Mouse (Mus musculus) G1E (cell line): Measurements from ENCODE around the gene Vps11. TPM values are rescaled to one million over a fixed set of nuclear protein-coding genes. Genes with fewer than 3 reads are reported as not detected.

Source experiments
- ATAC-seq: 2 replicates; pipeline ENCODE4 v1.8.0; 2016; ENCODE audit warnings: mild to moderate bottlenecking; ENCODE audit not compliant: insufficient number of reproducible peaks, poor library complexity, low FRiP score, severe bottlenecking; ENCODE audit errors: extremely low read depth
- DNase-seq: peaks from one replicate; pipeline ENCODE4 v3.0.0; 2012; ENCODE audit warnings: low spot score
- H3K27me3 ChIP-seq: 2 replicates; pipeline ENCODE4 v1.6.1; 2012; ENCODE audit warnings: mild to moderate bottlenecking, low read length, inconsistent platforms; ENCODE audit not compliant: insufficient read depth
- H3K36me3 ChIP-seq: replicated peaks from 2 replicates; pipeline ENCODE3; 2012; ENCODE audit warnings: mild to moderate bottlenecking, inconsistent platforms
- H3K4me1 ChIP-seq: 2 replicates; pipeline ENCODE4 v1.6.1; 2012; ENCODE audit warnings: low read depth, low read length, inconsistent platforms, mixed read lengths; ENCODE audit not compliant: insufficient read depth
- H3K4me3 ChIP-seq: 2 replicates; pipeline ENCODE4 v1.5.1; 2012; ENCODE audit warnings: low read depth, mild to moderate bottlenecking, inconsistent platforms, low read length, moderate library complexity, mixed read lengths
- H3K9me3 ChIP-seq: replicated peaks from 2 replicates; pipeline ENCODE4 v1.6.1; 2012; ENCODE audit warnings: inconsistent platforms
- CTCF ChIP-seq: IDR thresholded peaks from 2 replicates; pipeline ENCODE4 v1.5.1; 2012; ENCODE audit warnings: low read depth, low read length, inconsistent platforms, mixed read lengths
- GATA1 ChIP-seq: IDR thresholded peaks from 2 replicates; pipeline ENCODE4 v1.6.1; 2012; ENCODE audit warnings: borderline replicate concordance, low read length, inconsistent platforms, mixed read lengths
- GATA2 ChIP-seq: IDR thresholded peaks from 2 replicates; pipeline ENCODE4 v1.6.1; 2012; ENCODE audit warnings: low read depth, low read length, inconsistent platforms, borderline replicate concordance
- POLR2AphosphoS5 ChIP-seq: IDR thresholded peaks from 2 replicates; pipeline ENCODE4 v1.6.1; 2012; ENCODE audit warnings: low read depth, low read length, inconsistent platforms; ENCODE audit not compliant: insufficient replicate concordance
- TAL1 ChIP-seq: conservative IDR thresholded peaks from 2 replicates; pipeline ENCODE4 v1.6.1; 2012; ENCODE audit warnings: low read depth, low read length, inconsistent platforms, mixed read lengths
- polyA plus RNA-seq: library from polyadenylated mRNA; stranded (reverse); fragments of >175 nt; gene quantifications from 2 replicates; pipeline ENCODE4 v1.2.3, GENCODE M21; 2012
- total RNA-seq, 2 experiments: library from RNA; stranded (forward) in 1 of 2; stranded (reverse) in 1 of 2; fragments of 200-1000 nt in 1 of 2; fragments of >200 nt in 1 of 2; fragmentation: Nextera tagmentation in 1 of 2; gene quantifications; 2 replicates each; pipeline ENCODE4 v1.2.3; 2014 to 2017

Vps11 gene
- total and polyA plus RNA-seq, 3 experiments: 7.7 to 27.0 (median 15.7) TPM

DNA sequence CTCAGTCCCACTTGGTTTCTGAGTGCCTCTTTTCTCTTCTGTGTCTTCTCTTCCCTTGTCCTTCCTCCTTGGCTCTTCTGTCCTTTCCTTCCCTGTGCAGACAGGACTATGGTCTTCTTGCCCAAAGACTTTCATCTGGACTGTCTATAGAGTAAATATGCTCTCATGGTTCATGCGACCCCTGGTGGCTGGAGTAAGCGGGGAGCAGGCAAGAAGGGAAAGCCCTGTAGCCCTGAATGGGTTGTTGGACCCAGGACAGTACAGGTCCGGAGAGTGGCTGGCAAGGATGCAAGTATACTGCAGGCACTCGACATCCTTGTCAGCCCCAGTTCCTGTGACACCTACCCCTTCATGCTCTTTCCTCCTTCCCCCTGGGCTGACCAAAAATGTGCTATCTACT, 30.0 kb upstream of the Vps11 start:
- ATAC-seq (no peak), DNase-seq (peak; percentile 29)
- Histone ChIP-seq H3K4me1 (peaks cover 14% of the 10 kb centered on the region), H3K27me3 (no peaks in the 10 kb centered on the region), H3K36me3 (peaks cover 63% of the 10 kb centered on the region), H3K9me3 (no peaks in the 10 kb centered on the region), H3K4me3 (no peak overlapping the region)
- TF ChIP-seq GATA2 (no peak), CTCF (peak; percentile 79)

DNA sequence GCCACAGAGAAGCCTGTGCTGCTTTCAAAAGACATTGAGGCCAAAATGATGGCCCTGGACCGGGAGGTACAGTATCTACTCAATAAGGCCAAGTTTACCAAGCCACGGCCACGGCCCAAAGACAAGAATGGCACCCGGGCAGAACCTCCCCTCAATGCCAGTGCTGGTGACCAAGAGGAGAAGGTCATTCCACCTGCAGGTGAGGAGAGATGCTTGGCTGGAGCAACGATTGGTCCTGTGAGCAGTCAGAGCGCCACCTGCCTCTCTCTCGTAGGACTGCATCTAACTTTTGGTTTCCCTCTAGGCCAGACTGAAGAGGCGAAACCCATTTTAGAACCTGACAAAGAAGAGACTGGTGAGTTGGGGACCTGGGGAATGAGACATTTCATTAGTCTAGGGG, 27.8 kb upstream of the Vps11 start:
- DNase-seq (no peak), ATAC-seq (no peak)
- Histone ChIP-seq H3K4me3 (no peak overlapping the region), H3K27me3 (no peaks in the 10 kb centered on the region), H3K4me1 (peaks cover 8% of the 10 kb centered on the region; the same call in 1 of the 2 replicates), H3K9me3 (no peaks in the 10 kb centered on the region), H3K36me3 (peaks cover 85% of the 10 kb centered on the region)
- TF ChIP-seq TAL1 (no peak), CTCF (peak; percentile 69)

DNA sequence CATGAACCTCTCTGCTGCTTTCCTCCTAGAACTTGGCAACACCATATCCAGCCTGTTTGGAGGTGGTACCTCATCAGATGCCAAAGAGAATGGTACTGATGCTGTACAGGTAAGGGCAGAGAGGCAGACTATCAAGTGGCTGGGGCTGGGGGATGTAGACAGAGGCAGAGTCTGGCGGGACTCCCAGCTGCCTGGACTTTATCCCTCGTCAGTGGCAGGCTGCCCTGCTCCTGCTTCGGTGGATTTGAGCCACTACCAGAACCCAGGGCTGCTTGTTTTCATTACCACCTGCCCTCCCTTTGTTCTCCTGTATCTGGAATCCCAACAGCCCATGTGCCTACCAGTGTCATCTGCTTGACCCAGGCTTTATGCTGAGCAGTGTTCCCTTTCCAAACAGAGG, 25.8 kb upstream of the Vps11 start:
- H3K4me3 ChIP-seq: no peak overlapping the region
- TF ChIP-seq CTCF (no peak), GATA2 (no peak), POLR2AphosphoS5 (no peak), GATA1 (no peak), TAL1 (no peak)
- DNase-seq (no peak), ATAC-seq (no peak)
- H3K27me3 ChIP-seq: no peaks in the 10 kb centered on the region
- H3K9me3 ChIP-seq: no peaks in the 10 kb centered on the region
- peaks cover 11% of the 10 kb centered on the region; the same call in 1 of the 2 replicates for H3K4me1 ChIP-seq
- peaks cover 98% of the 10 kb centered on the region for H3K36me3 ChIP-seq

DNA sequence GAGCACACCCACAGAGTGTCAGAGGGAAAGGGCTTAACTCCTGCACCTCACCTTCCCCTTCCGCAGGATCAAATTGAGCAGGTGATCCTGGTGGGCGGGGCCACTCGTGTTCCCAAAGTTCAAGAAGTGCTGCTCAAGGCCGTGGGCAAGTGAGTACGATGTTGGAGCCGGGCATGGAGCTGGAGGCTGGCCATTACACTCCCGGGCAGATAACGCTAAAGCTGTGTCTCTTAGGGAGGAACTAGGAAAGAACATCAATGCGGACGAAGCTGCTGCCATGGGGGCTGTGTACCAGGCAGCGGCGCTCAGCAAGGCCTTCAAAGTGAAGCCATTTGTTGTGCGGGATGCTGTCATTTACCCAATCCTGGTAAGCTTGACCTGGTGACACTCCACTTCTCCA, 23.1 kb upstream of the Vps11 start:
- Histone ChIP-seq H3K36me3 (peaks cover 94% of the 10 kb centered on the region), H3K4me1 (peaks cover 28% of the 10 kb centered on the region), H3K4me3 (no peak overlapping the region), H3K27me3 (no peaks in the 10 kb centered on the region), H3K9me3 (no peaks in the 10 kb centered on the region)
- TF ChIP-seq GATA1 (no peak), CTCF (no peak), POLR2AphosphoS5 (no peak), TAL1 (no peak), GATA2 (no peak)
- DNase-seq: no peak
- ATAC-seq: no peak

DNA sequence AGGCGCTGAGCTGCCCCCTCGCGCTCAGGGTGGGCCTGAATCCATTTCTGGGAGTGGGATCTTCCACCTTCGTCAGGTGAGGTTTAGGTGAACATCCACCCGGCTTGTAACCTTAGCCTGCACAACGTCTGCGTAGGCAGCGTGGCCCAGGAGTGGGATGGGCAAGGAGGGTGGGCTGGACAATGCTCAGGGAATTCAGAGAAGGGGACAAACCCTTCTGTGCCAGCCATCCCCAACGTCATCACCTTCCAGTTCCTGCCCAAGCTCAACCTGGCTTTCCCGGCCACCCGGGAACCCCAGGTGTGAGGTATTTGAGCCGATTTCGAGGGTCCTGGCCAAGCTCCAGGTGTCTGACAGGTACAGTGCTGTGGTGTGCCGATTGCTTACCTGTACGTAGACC, 18.4 kb upstream of the Vps11 start:
- DNase-seq (no peak), ATAC-seq (no peak)
- Histone ChIP-seq H3K4me1 (peaks cover 35% of the 10 kb centered on the region), H3K27me3 (no peaks in the 10 kb centered on the region), H3K4me3 (peak overlapping the region; percentile 82), H3K9me3 (no peaks in the 10 kb centered on the region), H3K36me3 (peaks cover 58% of the 10 kb centered on the region)
- TF ChIP-seq GATA1: no peak
- no peak for TF ChIP-seq TAL1
- no peak for TF ChIP-seq POLR2AphosphoS5
- no peak for TF ChIP-seq GATA2
- no peak for TF ChIP-seq CTCF

DNA sequence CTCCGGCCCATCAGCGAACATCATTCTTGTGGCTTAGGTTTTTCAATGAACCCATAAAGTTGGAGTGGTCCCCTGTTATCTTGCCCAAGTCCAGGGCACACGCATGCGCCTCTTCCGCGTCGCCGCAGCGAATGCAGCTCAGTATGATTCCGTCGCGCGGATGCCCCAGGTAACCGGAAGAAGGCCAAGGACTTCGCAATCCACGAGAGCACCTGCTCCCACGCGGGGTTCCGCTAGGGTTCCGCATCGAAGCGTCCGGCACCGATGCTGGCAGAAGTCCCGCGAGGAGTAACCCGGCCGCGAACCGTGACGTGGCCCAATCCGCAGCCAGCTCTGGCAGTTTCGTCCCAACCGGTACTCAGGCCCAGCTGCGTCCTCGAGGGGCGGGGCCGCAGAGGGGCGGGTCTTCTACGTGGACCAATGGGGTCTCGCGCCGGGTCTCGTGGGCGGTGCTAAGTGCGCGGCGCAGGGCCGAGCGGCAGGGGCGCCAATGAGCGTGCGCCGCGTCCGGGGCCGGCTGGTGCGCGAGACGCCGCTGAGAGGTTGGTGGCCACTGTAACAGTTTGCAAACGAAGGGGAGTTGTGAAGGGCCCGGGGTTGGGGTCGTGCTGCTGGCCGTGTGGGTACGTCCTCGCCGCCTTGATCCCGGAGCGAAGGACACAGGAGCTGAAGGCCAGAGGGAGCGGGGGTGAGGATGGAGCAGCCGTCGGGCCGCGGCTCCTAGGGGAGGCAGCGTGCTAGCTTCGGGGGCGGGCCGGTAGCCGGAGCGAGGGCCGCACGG, 17.8 kb upstream of the Vps11 start, which contains the start of gene Hyou1:
Gene Hyou1, plus strand, starts transcription at position 437 of the 781 bp plus-strand sequence.
- Histone ChIP-seq H3K4me3 (peak within 1 kb of the TSS; percentile 82), H3K9me3 (no peaks in the 10 kb centered on the region), H3K4me1 (peaks cover 35% of the 10 kb centered on the region), H3K36me3 (peaks cover 51% of the 10 kb centered on the region), H3K27me3 (no peaks in the 10 kb centered on the region)
- peak; percentile 96 for DNase-seq
- ATAC-seq: peak; percentile 94
- TF ChIP-seq TAL1 (no peak), GATA1 (no peak), CTCF (no peak), GATA2 (no peak), POLR2AphosphoS5 (no peak)
